Mouse (Mus musculus) effector memory CD4-positive, alpha-beta T cell, adult 5 months (primary cell): Measurements from ENCODE around the gene Plscr2. TPM values are rescaled to one million over a fixed set of nuclear protein-coding genes. Genes with fewer than 3 reads are reported as not detected.

ENCODE experiments used
- polyA plus RNA-seq: library from polyadenylated mRNA; unstranded; fragments of 100-300 nt; shearing (Covaris generic); gene quantifications from one replicate; pipeline ENCODE4 v1.2.1, GENCODE M21; 2017

The Plscr2 gene
- polyA plus RNA-seq = not detected

GRCm38 (mm10) chr9:92275486-92276207 lies at the start of gene Plscr2:
TSS of gene Plscr2 (plus strand) at chr9:92275602.

GRCm38 (mm10) chr9:92249447-92249852 lies 26.0 kb upstream of the Plscr2 start, which contains the start of gene Plscr1:
TSS of gene Plscr1 (plus strand) at chr9:92249750.

GRCm38 (mm10) chr9:92309077-92309476 lies 33.7 kb downstream of the Plscr2 start, which contains the start of gene 1700057G04Rik:
TSS of gene 1700057G04Rik (plus strand) at chr9:92309377.

Other genes starting within 250 kb of the Plscr2 start
- gene Plscr5, start 82.7 kb upstream of the Plscr2 start, polyA plus RNA-seq = not detected
- 80.2 TPM for gene Plscr1, start 25.9 kb upstream of the Plscr2 start, polyA plus RNA-seq
- not detected for gene 1700057G04Rik, start 33.8 kb downstream of the Plscr2 start, polyA plus RNA-seq
- gene Plscr4, start 181.8 kb downstream of the Plscr2 start, polyA plus RNA-seq = 0.56 TPM